Mouse (Mus musculus) lung, postnatal 0 days (tissue): ENCODE measurements around the gene Hoxa13.

ENCODE experiments used
- CTCF ChIP-seq: IDR thresholded peaks from 2 replicates; pipeline ENCODE4 v1.5.1; 2016; ENCODE audit warnings: antibody characterized with exemption, mild to moderate bottlenecking
- EP300 ChIP-seq: IDR thresholded peaks from 2 replicates; pipeline ENCODE4 v1.6.1; 2016; ENCODE audit warnings: antibody characterized with exemption, mild to moderate bottlenecking, control low read depth

GRCm38 (mm10) chr6:52227470-52228222, 33.0 kb downstream of the Hoxa13 start:
- TF ChIP-seq CTCF (no peak), EP300 (no peak)
